Mouse (Mus musculus) CH12.LX (cell line): ENCODE results near the gene Usp18. TPM values are rescaled to one million over a fixed set of nuclear protein-coding genes. Genes with fewer than 3 reads are reported as not detected.

Experiments used
- DNase-seq: peaks from one replicate; pipeline ENCODE4 v3.0.0-alpha.2; 2013; ENCODE audit errors: extremely low read depth
- H3K27ac ChIP-seq: 2 replicates; pipeline ENCODE4 v1.5.1; 2012; ENCODE audit warnings: low read depth, mild to moderate bottlenecking, control low read depth, moderate library complexity; ENCODE audit not compliant: insufficient read depth
- H3K27me3 ChIP-seq: replicated peaks from 2 replicates; pipeline ENCODE3; 2012; ENCODE audit warnings: inconsistent platforms
- H3K36me3 ChIP-seq, 2 experiments: replicated peaks in 1 of 2; 2 replicates each; pipeline versions ENCODE3 to v1.6.1; 2012; ENCODE audit warnings: inconsistent platforms in 1 of 2, low read length in 1 of 2, mild to moderate bottlenecking in 1 of 2, mixed read lengths in 1 of 2, moderate library complexity in 1 of 2; ENCODE audit not compliant: control insufficient read depth in 1 of 2, insufficient read depth in 1 of 2
- H3K4me1 ChIP-seq, 2 experiments: 2 replicates each; pipeline ENCODE4 v1.6.1; 2012; ENCODE audit warnings: inconsistent platforms in 1 of 2, moderate library complexity in 1 of 2; ENCODE audit not compliant: insufficient read depth in 2 of 2, control insufficient read depth in 1 of 2
- H3K4me2 ChIP-seq: 2 replicates; pipeline ENCODE4 v1.6.1; 2012; ENCODE audit warnings: low read depth, mild to moderate bottlenecking, control low read depth; ENCODE audit not compliant: poor library complexity, insufficient read depth, severe bottlenecking
- H3K4me3 ChIP-seq, 3 experiments: fragments of 150-350 bp in 1 of 3; sonication (generic) in 1 of 3; replicated peaks in 1 of 3; 2 replicates each; pipeline versions ENCODE3 to v1.5.1; 2011 to 2012; ENCODE audit warnings: low read depth in 2 of 3, low read length in 2 of 3, mild to moderate bottlenecking in 2 of 3, moderate library complexity in 2 of 3, control low read depth in 1 of 3, improper control_type of control experiment in 1 of 3, inconsistent platforms in 1 of 3, mixed read lengths in 1 of 3; ENCODE audit not compliant: poor library complexity in 1 of 3
- H3K79me2 ChIP-seq: replicated peaks from 2 replicates; pipeline ENCODE4 v1.6.1; 2012; ENCODE audit warnings: mild to moderate bottlenecking, moderate library complexity; ENCODE audit not compliant: control insufficient read depth, poor library complexity, insufficient read depth, severe bottlenecking; ENCODE audit errors: extremely low read depth
- H3K9ac ChIP-seq: 2 replicates; pipeline ENCODE4 v1.6.1; 2012; ENCODE audit warnings: low read depth, mild to moderate bottlenecking, control low read depth, moderate library complexity; ENCODE audit not compliant: insufficient read depth
- H3K9me3 ChIP-seq: replicated peaks from 2 replicates; pipeline ENCODE3; 2012; ENCODE audit warnings: low read length, inconsistent platforms, mixed read lengths
- BHLHE40 ChIP-seq: IDR thresholded peaks from 2 replicates; pipeline ENCODE4 v1.6.1; 2011; ENCODE audit warnings: mild to moderate bottlenecking, low read depth, low read length, improper control_type of control experiment
- CHD2 ChIP-seq: IDR thresholded peaks from 2 replicates; pipeline ENCODE4 v1.6.1; 2011; ENCODE audit warnings: low read length, improper control_type of control experiment
- CTCF ChIP-seq, 2 experiments: IDR thresholded peaks in 1 of 2; conservative IDR thresholded peaks in 1 of 2; 2 replicates each; pipeline ENCODE4 v1.5.1; 2011 to 2012; ENCODE audit warnings: low read depth in 2 of 2, low read length in 2 of 2, improper control_type of control experiment in 1 of 2, inconsistent platforms in 1 of 2, mild to moderate bottlenecking in 1 of 2, moderate library complexity in 1 of 2
- E2F4 ChIP-seq: IDR thresholded peaks from 2 replicates; pipeline ENCODE4 v1.6.1; 2011; ENCODE audit warnings: low read depth, low read length, improper control_type of control experiment; ENCODE audit not compliant: insufficient replicate concordance
- ELF1 ChIP-seq: IDR thresholded peaks from 2 replicates; pipeline ENCODE4 v1.6.1; 2014; ENCODE audit warnings: low read depth, mild to moderate bottlenecking, inconsistent platforms, low read length, improper control_type of control experiment
- EP300 ChIP-seq: IDR thresholded peaks from 2 replicates; pipeline ENCODE4 v1.6.1; 2011; ENCODE audit warnings: low read length, improper control_type of control experiment
- ETS1 ChIP-seq: conservative IDR thresholded peaks from 2 replicates; pipeline ENCODE4 v1.6.1; 2012; ENCODE audit warnings: low read depth, mild to moderate bottlenecking, inconsistent platforms, low read length, improper control_type of control experiment, moderate library complexity
- GABPA ChIP-seq: IDR thresholded peaks from 2 replicates; pipeline ENCODE4 v1.6.1; 2012; ENCODE audit warnings: low read depth, low read length, improper control_type of control experiment, inconsistent platforms; ENCODE audit not compliant: insufficient replicate concordance
- HCFC1 ChIP-seq: IDR thresholded peaks from 2 replicates; pipeline ENCODE4 v1.6.1; 2012; ENCODE audit warnings: low read depth, mild to moderate bottlenecking, inconsistent platforms, low read length, improper control_type of control experiment
- IRF4 ChIP-seq: IDR thresholded peaks from 2 replicates; pipeline ENCODE4 v1.6.1; 2014; ENCODE audit warnings: low read depth, mild to moderate bottlenecking, inconsistent platforms, low read length, improper control_type of control experiment
- JUN ChIP-seq: IDR thresholded peaks from 2 replicates; pipeline ENCODE4 v1.6.1; 2011; ENCODE audit warnings: low read depth, mild to moderate bottlenecking, low read length, improper control_type of control experiment, moderate library complexity; ENCODE audit not compliant: insufficient read depth
- MAFK ChIP-seq: IDR thresholded peaks from 2 replicates; pipeline ENCODE4 v1.6.1; 2011; ENCODE audit warnings: low read length, improper control_type of control experiment; ENCODE audit not compliant: insufficient replicate concordance
- MAX ChIP-seq: IDR thresholded peaks from 2 replicates; pipeline ENCODE4 v1.6.1; 2011; ENCODE audit warnings: low read length, improper control_type of control experiment
- MXI1 ChIP-seq: IDR thresholded peaks from 2 replicates; pipeline ENCODE4 v1.6.1; 2011; ENCODE audit warnings: mild to moderate bottlenecking, low read depth, low read length, improper control_type of control experiment
- MYC ChIP-seq: IDR thresholded peaks from 2 replicates; pipeline ENCODE4 v1.6.1; 2011; ENCODE audit warnings: low read depth, mild to moderate bottlenecking, improper control_type of control experiment, low read length
- NELFE ChIP-seq: IDR thresholded peaks from 2 replicates; pipeline ENCODE4 v1.6.1; 2011; ENCODE audit warnings: low read depth, low read length, improper control_type of control experiment
- PAX5 ChIP-seq: IDR thresholded peaks from 2 replicates; pipeline ENCODE4 v1.6.1; 2012; ENCODE audit warnings: low read length, inconsistent platforms, mixed read lengths
- POLR2A ChIP-seq: IDR thresholded peaks from 2 replicates; pipeline ENCODE4 v1.6.1; 2011; ENCODE audit warnings: low read depth, mild to moderate bottlenecking, improper control_type of control experiment, low read length
- POLR2AphosphoS2 ChIP-seq: IDR thresholded peaks from 2 replicates; pipeline ENCODE4 v1.6.1; 2011; ENCODE audit warnings: low read depth, low read length, improper control_type of control experiment
- SIN3A ChIP-seq: IDR thresholded peaks from 2 replicates; pipeline ENCODE4 v1.6.1; 2012; ENCODE audit warnings: low read length, improper control_type of control experiment, inconsistent platforms
- TCF12 ChIP-seq: IDR thresholded peaks from 2 replicates; pipeline ENCODE4 v1.6.1; 2014; ENCODE audit warnings: low read depth, mild to moderate bottlenecking, inconsistent platforms, low read length, improper control_type of control experiment
- UBTF ChIP-seq: IDR thresholded peaks from 2 replicates; pipeline ENCODE4 v1.6.1; 2012; ENCODE audit warnings: low read depth, mild to moderate bottlenecking, inconsistent platforms, low read length, improper control_type of control experiment, moderate library complexity
- USF1 ChIP-seq: IDR thresholded peaks from 2 replicates; pipeline ENCODE4 v1.6.1; 2014; ENCODE audit warnings: low read depth, mild to moderate bottlenecking, inconsistent platforms, low read length, improper control_type of control experiment
- ZMIZ1 ChIP-seq: IDR thresholded peaks from 2 replicates; pipeline ENCODE4 v1.6.1; 2012; ENCODE audit warnings: low read depth, mild to moderate bottlenecking, inconsistent platforms, low read length, improper control_type of control experiment
- ZNF384 ChIP-seq: IDR thresholded peaks from 2 replicates; pipeline ENCODE4 v1.6.1; 2012; ENCODE audit warnings: low read depth, low read length, improper control_type of control experiment, inconsistent platforms
- dilution Hi-C: fragments of 300-500 bp; cut with MboI; formaldehyde crosslinking; loops from 2 replicates; pipeline ENCODE4 v1.14.3; 2020; ENCODE audit warnings: low sequenced_read_pairs; ENCODE audit not compliant: extremely low pct_unique_long_range_greater_than_20kb, extremely low pct_ligation_motif_present
- in situ Hi-C: fragments of 300-500 bp; cut with MboI; formaldehyde crosslinking; loops from 3 replicates; pipeline ENCODE4 v1.14.3; 2019; ENCODE audit warnings: low sequenced_read_pairs, low pct_ligation_motif_present, low pct_unique_long_range_greater_than_20kb, mixed read lengths
- polyA plus RNA-seq: library from polyadenylated mRNA; unstranded; fragments of >175 nt; gene quantifications from 2 replicates; pipeline ENCODE4 v1.2.1, GENCODE M21; 2012; ENCODE audit warnings: low read depth; ENCODE audit not compliant: insufficient read length
- total RNA-seq, 2 experiments: library from RNA; depleted of rRNA; stranded (reverse); fragments of 300-350 nt in 1 of 2; fragments of >200 nt in 1 of 2; gene quantifications; 2 replicates each; pipeline ENCODE4 v1.2.3; 2012 to 2014

Gene Usp18
- total and polyA plus RNA-seq, 3 experiments: 0.36 to 1.5 (median 1.3) TPM

DNA sequence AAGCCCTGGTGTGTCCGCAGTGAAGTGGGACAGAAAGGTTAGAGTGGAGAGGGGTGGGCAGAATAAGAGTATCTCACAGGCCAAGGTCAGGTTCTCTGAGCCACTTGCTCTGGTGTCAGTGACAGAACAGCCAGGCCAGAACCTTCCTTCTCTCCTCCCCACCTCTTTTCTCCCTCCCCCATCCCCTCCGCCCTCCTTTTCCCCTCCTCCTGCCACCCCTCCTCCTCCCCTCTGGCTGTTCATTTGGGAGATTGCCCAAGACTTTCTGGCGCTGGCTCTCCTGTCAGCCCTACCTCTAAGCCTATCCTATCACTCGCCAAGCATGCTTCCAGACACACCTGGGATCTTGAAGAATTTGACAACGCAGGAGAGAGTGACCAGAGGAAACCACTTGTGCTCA, 34.0 kb upstream of the Usp18 start:
- DNase-seq: no peak
- no peaks in the 10 kb centered on the region for H3K27me3 ChIP-seq

DNA sequence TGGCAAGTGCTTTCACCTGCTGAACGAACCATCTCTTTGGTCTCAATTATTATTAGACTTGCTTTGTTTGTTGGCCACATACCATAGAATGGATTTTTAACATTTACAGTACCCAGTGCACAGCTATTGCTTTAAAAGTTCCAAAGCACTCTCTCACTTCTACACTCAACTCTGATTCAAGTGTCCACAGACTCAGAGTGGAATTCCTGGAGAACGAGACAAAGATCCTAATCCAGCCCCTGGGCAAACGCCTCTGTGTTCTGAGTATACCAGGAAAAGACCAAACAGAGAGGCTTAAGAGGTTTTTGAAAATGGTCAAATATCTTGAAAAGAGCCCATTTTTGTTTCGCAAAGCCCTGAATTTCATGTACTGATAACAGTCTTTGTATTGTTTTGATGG, 32.7 kb upstream of the Usp18 start:
- Histone ChIP-seq H3K27ac (no peak overlapping the region), H3K4me2 (no peak overlapping the region), H3K4me3 (no peak overlapping the region), H3K9me3 (peaks cover 7% of the 10 kb centered on the region), H3K4me1 (peaks cover 4 to 6% of the 10 kb centered on the region in 2 experiments; a peak in 3 of 4 replicates), H3K79me2 (no peaks in the 10 kb centered on the region), H3K9ac (no peak overlapping the region), H3K36me3 (no peaks in the 10 kb centered on the region), H3K27me3 (no peaks in the 10 kb centered on the region)
- TF ChIP-seq ELF1: no peak
- TF ChIP-seq ETS1: no peak
- no peak for TF ChIP-seq JUN
- no peak for TF ChIP-seq BHLHE40
- TF ChIP-seq CTCF (conservative IDR thresholded peaks at IDR 0.05 in 1 of 2, IDR thresholded peaks at IDR 0.05 in 1 of 2; ENCODE audit: low read depth in 2 of 2, low read length in 2 of 2): no peak
- no peak for TF ChIP-seq EP300
- no peak for TF ChIP-seq USF1
- TF ChIP-seq HCFC1: no peak
- no peak for TF ChIP-seq POLR2AphosphoS2
- no peak for TF ChIP-seq CHD2
- no peak for TF ChIP-seq UBTF
- TF ChIP-seq ZMIZ1: no peak
- TF ChIP-seq GABPA: no peak
- TF ChIP-seq PAX5: no peak
- dilution Hi-C loops: no loop called here
- in situ Hi-C loops: no loop called here
- DNase-seq: no peak

More for the DNA sequence above, 34.0 kb upstream of the Usp18 start:
- Histone ChIP-seq H3K36me3 (no peaks in the 10 kb centered on the region), H3K9ac (no peak overlapping the region)
- dilution Hi-C loops: no loop called here
- TF ChIP-seq MXI1 (no peak), E2F4 (no peak), MAX (no peak), POLR2A (no peak), ZNF384 (no peak), SIN3A (no peak), IRF4 (no peak), ELF1 (no peak), USF1 (no peak), MYC (no peak), ZMIZ1 (no peak), TCF12 (no peak), NELFE (no peak), CTCF (conservative IDR thresholded peaks at IDR 0.05 in 1 of 2, IDR thresholded peaks at IDR 0.05 in 1 of 2; ENCODE audit: low read depth in 2 of 2, low read length in 2 of 2) (no peak), MAFK (no peak), GABPA (no peak)
- TF ChIP-seq, all 38 proteins: peak for 0
- Histone ChIP-seq H3K4me1 (peaks cover 4 to 6% of the 10 kb centered on the region in 2 experiments; a peak in 3 of 4 replicates), H3K4me3 (no peak overlapping the region), H3K79me2 (no peaks in the 10 kb centered on the region), H3K9me3 (peaks cover 9% of the 10 kb centered on the region), H3K27ac (no peak overlapping the region), H3K4me2 (no peak overlapping the region)
- in situ Hi-C loops: no loop called here
